Mouse (Mus musculus): ENCODE results near the gene Dpysl4.

DNA sequence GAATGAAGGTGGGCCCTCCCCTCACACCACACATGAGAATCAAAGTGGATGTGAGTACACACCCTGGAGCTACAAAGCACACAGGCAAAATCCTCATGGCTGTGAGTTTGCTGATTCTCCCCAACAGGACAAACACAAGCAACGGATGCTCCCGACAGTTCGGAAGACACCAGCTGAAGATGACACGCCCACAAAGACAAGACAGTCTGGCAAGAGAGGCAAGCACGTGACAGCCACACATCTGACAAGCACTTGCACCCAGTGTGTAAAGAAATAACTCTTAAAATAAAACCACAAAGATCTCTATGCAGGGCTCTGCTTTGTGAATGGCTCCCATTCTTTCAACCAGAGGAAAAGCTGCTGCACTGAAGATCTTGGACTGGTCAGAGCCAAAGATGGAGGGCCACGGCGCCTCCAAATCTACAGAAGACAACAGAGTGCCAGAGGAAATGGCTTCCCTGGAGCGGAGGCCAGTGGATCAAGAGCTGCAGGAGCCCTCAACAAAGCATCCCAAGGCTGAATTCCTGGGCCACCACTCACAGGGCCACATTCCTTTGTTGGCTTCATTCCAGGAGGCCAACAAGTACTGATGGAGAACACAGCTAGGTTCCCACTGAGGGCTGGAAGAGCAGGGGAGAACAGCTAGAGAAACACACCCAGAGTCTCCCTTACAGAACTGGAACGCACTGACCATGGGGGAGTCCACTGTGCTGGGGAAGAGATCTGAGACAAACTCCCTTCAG lies 22.3 kb downstream of the Dpysl4 start:
- no peak for TF ChIP-seq CTCF (conservative IDR thresholded peaks at IDR 0.05; ENCODE audit: insufficient read depth, insufficient read length, low read depth, low read length)
- no peak for TF ChIP-seq POLR2A (IDR thresholded peaks at IDR 0.05; ENCODE audit: low read depth, low read length)
